Mouse (Mus musculus): ENCODE results near the gene Cep152.

Gene Cep152

DNA sequence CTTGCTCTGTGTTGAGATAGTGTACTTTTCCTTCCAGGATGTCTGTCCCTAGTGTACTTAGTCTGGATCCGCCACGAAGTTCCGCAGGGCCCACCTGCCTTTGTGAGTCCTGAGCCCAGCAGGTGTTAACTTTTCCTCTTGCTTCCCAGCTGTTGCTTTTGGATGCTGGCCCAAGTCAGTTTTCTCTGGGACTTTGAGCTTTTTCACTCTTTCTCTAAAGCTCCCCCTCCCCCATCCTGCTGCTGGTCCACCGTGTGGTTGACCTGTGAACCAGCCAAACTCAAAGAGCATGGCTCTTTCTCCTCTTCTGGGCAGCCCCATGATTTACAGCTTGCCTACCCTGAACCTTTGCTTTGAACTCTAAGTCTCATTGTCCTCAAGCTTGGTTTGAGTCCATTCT lies 1.6 kb upstream of the Cep152 start:
- no peak for DNase-seq (ENCODE audit: low spot score)

DNA sequence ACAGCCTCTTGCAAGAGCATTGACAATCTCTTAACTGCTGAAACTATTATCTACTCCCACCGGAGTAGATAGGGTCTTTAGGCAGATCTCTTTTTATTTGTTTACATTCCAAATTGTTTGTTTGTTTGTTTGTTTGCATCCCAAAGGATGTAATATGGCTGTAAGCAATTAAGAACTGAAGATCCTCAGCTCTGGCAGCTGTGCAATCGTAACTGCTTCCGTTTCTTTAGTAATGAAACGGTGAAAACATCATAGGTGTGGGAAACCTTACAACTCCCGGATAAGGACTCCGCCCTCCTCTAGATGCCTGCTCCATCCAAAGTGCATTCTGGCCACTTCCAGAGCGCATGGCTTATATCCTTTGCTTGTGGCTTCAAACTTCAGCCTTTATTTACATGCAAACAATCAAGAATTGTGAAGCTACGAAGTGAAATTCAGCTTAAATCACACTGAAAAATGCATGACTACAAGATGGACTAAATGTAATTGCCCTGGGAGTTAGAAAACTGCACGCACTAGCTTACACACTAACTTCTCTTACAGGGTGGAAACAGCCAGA lies 707 bp downstream of the Cep152 start:
- DNase-seq (ENCODE audit: low spot score) = peak; percentile 1

DNA sequence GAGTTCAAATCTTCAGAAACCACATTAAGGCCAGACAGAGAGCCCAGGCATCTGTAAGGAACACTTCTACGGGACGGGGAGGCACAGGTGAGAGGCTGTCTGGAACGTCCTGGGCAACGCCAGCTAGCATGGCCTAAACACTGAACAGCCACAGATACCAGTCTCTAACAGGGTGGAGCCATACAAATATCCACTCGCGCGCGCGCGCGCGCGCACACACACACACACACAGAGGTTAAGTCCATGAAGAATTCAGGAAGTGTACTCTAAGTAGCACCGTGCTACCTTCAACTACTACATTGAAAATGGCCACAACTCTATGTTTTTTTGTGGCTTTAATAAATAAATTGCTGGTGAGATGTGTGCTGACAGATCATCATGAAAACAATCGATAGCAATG lies 1.7 kb downstream of the Cep152 start:
- peak; percentile 14 for DNase-seq (ENCODE audit: low spot score)

DNA sequence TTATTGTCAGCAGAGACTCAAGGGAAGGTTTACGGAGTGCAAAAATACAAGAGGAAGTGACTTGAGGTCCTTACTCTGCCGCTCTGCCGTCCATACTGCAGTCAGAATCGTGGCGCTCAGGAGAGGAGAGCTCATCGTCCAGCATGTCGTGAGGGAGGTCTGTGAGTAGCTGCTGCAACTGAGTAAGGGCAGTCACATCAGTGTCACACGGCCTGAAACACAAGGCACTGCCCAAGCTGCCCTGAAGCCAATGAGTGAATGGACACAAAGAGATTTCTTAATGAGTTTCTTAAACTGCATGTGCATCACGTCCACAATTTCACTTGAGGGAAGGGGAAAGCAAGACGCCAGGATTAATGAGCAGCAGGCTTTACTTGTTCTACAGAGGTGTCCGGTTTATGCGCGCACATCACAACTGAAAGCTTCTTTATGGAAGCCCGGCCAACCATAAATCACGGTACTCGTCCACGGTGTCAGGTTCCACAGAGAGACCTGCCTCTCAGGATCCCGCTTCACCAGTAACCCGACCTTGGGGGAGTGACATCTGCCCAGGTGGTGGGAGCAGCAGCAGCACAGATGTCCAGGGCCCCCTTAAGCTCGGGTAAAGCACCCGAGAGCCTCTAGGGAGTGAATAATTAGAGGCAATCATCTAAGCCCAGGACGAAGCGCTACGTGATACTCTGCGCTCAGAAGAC lies 4.6 kb downstream of the Cep152 start:
- DNase-seq (ENCODE audit: low spot score) = no peak

DNA sequence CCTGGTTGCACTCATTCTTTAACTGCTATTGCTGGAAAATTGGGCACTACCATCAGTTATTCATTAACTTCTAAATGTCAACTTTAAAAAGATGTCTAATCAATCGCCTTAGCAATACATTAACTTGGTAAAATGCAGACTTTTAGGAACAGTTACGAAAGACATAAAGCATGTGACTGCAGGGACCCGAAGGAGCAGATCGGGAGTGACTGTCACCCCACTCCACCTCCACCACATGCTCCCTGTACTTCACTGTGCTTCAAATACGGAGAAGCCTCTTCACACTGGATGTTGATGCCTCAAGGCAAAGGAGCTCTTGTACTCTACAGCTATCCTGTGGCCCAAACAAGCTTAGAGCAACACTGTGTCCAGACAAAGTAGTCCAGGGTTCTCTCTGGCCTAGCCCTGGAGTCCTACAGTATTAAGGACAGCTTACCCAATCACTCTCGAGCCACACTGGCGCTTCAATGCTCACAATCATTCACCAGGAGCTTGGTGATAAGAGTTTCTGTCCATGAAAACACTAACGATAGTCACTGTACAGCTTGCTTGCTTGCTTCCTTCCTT lies 9.0 kb downstream of the Cep152 start:
- DNase-seq (ENCODE audit: low spot score) = no peak

DNA sequence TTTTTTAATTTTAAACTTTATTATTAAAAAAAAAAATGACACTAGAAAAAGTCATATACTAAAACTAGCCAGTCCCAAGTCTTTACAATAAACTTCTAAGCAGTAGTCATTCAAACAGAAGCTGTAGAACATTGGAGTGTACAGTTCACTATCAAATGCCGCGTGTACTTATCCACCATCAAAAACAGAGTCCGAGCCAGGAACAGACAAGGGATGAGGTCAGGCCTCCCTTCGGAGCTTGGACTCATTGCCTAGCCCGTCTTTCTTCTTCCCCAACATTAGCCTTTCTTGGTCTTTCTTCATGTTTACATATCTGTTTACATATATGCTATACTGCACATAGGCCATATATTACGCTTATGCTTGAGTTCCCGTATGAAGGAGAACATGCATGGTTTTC lies 9.5 kb downstream of the Cep152 start:
- no peak for DNase-seq (ENCODE audit: low spot score)

DNA sequence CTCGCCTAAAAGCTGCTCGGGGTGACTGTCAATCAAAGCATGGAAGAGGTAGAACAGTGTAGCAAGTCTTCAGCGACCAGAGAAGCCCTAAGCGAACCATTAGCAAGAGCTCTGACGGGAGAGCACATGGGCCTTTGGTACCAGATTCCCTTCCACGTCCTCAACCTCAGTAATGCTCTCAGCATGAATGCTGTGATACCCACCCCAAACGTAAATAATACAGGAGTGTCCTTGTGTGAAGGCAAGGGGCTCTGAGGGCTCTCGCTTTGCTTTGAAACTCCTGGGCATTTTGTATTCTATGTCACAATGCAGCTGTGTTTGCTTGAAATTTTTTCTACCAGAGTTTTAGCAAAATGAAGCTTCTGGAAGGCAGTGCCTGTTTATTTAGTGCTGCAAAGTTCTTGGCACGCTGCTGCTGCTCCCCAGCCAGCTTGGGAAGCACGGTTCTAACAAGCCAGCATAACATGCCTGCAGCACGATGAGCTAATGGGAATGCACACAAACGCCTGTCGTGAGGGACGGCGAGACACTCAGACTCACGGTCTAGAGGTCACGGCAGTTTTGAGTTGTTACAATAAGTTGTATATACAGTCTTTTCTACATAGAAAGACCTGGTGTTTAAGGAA lies 18.6 kb downstream of the Cep152 start:
- no peak for DNase-seq (ENCODE audit: low spot score)

DNA sequence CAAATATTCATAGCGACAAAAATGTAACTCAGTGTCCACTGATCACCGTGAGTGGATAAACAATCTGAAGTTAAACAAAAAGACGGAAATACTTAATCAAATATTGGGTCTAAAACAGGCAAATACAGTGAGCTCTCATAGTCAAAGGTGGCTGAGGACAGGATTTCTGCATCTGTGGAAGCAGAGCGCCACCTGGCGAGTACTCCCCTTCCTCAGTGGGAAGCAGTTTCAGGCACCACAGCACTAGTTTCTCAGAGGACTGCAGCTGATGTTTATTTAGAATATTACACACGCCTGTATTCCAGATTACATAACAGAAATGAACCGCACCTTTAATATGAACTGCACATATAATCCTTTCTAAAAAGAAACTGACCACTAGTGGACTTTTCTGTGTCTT lies 20.3 kb downstream of the Cep152 start:
- no peak for DNase-seq (ENCODE audit: low spot score)

DNA sequence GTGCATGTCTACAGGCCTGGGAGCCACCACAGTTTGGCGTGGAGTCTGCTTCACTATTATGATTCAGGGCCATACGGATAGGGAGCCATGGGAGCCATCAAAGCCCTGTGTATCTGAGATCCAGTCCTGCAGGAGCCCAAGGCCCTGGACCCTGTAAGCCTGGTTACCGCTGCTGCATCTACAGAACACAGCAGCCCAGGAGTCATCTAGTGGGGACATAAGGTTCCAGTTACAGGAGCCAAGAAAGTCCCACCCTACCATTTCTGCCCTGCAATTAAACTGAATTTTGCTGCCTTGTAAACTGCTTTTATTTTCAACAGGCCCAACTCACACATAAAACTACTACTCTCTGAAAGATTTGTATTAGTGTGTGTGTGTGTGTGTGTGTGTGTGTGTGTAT lies 21.9 kb downstream of the Cep152 start:
- DNase-seq (ENCODE audit: low spot score) = no peak

DNA sequence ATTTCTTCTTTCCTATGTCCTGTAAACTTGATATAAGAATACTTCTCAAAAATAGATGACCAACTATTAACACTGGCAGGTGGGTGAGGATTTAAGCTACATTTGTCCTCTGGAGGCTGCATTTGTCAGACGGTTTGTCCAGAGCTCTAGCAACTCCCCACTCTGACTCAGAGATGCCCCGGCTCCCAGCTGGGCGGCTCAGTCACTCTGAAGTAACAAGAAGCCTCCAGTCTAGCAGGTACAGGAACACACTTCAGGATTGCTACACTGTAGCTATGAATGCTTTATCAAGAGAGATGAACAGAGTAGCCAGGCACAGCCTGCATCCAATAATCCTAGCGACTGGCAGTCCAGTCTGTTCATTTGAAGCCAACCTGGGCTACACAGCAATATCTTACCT lies 26.0 kb downstream of the Cep152 start:
- DNase-seq (ENCODE audit: low spot score) = no peak

DNA sequence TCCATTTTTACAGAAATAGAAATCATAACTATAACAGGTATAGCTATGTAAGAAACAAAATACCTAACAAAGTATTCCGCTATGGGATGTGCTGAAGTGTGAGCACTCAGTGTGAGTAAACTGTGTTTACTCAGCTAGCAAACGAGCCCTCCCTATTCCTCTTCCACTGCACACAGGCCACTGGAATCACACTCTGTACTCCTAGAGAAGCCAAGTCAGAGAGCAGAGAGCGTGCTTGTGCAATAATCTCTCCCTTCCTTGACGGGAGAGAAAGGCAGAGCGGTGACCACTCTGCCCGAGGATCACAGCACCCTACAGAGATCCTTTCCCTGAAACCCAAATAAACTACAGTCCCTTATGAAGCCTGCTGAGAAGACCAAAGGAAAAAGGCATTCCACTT lies 26.7 kb downstream of the Cep152 start:
- no peak for DNase-seq (ENCODE audit: low spot score)

DNA sequence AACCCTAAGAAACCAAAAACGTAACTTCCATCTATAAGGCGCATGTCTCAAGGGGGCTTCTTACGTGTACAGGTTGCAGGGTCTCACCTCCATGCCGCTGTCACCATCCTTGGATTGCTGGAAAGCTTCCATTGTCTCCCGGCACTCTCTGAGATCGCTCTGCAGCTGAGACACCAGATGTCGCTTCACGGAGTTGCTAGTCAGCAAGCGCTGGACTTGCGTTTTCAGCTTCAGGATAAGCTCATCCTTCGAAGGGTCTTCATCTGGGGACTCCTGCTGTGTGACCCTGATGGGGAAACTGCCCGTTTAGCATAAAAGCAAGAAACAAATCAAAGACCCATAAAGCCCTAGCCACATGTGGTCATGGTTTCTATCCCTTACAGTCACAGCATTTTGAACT lies 30.1 kb downstream of the Cep152 start:
- no peak for DNase-seq (ENCODE audit: low spot score)

DNA sequence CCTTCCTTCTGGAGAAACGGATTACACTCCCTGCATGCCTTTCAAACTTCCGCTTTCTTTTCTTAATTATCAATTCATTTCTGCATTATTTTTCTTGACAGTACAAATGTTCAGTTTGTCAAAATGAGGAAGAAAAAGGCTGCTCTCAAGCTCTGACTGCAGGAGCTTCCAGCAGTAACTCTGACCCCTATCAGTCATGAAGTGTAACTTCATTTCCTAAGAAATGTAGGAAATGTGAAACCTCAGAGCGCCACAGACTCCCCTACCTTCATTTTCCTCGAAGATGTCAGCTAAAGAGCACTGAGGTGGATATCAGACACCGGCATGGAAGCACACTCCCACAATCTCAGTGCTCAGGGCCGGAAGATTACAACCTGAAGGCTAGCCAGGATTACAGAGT lies 30.8 kb downstream of the Cep152 start:
- no peak for DNase-seq (ENCODE audit: low spot score)

DNA sequence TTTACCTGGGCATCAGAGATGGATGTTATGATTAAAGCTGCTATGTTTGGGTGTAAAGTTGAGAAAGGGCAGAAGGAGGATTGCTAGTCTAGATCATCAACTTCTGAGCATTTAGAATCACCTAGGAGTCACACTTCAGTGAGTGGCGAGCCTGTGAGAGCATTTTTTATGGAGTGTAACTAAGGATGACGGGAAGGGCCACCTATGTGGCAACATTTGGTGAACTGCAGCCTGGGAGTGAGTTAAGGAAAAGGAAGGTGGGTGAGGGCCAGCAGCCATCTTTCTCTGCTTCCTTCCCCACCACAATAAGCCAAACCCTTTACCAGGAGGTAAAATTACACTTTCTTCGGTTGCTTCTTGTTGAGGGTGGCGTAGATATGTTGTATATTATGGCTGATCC lies 33.0 kb downstream of the Cep152 start:
- no peak for DNase-seq (ENCODE audit: low spot score)

DNA sequence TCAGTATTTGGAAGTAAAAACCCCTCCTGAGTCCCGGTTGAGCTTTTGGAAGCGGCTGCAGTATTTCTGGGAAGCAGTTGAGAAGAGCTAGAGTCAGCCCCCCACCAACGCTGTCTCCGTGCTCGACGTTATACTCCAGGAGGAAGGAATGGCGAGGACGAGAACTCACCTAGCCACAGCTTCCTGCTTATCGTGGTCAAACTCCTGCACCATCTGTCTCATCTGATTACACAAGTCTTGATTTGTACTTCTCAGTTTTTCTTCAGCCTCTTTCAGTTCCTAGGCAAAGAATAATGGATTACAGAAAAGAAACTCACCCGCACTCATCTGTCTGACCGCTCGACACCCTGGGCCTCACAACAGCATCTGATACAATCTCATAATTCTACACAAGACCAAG lies 35.6 kb downstream of the Cep152 start:
- DNase-seq (ENCODE audit: low spot score) = no peak

DNA sequence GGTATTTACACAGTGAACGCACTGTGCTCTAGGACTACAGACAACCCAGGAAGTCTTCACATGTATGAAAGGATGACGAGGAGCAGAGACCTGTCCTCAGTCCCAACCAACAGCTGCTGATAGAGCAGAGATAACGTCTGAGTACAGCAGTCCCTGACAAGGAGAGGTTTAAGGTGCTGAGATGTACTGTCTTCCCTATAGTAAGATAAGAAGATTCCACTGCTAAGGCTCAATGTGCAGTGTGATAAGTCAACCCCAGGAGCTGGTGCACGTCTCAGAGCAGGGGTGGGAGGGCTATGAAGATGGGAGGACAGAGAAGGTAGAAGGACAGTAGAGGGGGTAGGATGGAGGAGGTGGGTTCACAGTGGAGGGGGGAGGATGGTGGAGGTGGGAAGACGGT lies 43.8 kb downstream of the Cep152 start:
- no peak for DNase-seq (ENCODE audit: low spot score)

DNA sequence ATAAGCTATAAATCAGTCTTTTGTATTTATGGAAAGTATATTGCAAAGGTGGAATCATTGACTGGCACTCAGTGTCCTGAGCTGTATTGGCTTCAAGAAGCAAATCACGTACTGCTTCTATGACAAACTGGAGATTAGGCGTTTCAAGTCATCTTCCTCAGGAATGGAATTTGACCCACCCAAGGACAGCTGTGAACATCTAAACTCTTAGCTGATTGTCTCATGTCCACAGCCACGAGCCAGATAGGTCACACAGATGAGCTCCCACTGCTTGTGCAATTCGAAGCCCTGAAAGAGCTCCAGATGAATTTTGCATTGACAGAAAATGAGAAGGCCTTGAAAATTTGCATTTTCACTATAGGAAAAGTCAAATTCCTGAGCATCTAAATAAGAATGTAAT lies 47.2 kb downstream of the Cep152 start:
- no peak for DNase-seq (ENCODE audit: low spot score)

DNA sequence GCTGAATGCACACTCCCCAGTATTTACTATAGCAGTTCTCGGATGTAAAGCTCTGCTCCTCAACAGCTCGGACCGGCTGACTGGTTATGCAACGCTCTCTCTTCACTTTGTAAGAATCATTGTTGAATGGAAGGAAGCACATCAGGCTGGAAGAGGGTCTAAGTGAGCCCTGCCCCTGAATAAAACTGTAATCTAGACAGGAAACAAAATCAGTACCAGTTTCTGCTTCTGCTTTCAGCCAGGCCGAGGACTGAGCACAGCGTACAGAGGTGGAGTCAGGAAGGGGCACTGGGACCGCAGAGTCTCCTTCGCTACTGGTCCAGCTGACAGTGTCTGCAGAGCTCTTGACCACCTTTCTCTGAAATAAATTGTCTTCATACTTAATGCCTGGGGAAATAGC lies 48.4 kb downstream of the Cep152 start:
- DNase-seq (ENCODE audit: low spot score) = no peak

DNA sequence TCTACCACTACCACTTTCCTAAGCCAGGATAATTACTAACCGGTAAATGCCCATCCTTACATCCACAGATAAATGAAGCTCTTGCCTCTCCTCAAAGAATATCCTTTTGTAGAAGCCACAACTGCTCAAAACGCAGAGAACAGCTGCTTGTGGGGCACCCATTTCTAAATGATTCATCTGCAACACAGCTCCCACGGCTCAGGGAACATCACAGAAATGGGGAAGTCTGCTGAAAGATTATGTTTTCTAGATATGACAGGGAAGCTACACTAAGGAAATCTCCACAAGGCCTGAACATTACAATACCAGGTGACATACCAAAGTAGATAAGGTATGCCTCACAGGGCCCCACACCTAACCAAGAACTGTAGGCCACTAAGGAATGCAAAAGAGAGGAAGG lies 49.1 kb downstream of the Cep152 start:
- no peak for DNase-seq (ENCODE audit: low spot score)

DNA sequence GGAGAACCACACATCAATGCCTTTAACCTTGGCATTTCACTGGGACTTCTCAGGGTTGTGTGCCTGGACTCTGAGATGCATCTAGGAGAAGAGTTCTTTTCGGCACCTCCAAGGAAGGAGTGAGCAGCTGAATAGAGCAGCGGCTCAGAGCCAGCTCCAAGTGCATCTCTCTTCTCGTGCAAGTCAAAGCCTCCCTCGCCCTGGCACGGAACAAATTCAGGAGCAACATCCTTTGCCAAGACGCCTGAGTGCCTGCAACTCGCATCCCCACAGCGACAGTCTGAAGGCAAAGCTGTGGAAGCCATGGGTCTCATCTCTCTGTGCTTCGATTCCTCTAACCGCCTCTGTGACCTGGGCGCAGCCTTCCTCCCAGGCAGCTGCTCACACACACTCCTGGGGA lies 61.0 kb downstream of the Cep152 start:
- no peak for DNase-seq (ENCODE audit: low spot score)

DNA sequence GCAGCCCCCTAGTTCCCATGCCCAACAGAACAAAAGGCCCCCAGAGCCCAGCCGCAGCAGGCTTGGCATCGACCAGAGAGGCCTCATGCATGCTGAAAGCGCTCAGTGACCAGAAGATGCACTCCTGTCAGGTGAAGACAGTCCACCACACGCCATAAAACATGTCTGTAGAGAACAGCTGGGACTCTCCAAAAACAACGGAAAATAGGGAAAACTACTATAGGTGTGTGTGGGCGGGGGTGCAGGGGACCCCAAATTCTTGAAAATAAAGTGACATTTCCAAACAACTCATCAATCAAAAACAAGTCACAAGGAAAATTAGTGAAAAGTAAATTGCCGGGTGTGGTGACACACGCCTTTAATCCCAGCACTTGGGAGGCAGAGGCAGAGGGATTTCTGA lies 62.5 kb downstream of the Cep152 start:
- DNase-seq (ENCODE audit: low spot score) = no peak

DNA sequence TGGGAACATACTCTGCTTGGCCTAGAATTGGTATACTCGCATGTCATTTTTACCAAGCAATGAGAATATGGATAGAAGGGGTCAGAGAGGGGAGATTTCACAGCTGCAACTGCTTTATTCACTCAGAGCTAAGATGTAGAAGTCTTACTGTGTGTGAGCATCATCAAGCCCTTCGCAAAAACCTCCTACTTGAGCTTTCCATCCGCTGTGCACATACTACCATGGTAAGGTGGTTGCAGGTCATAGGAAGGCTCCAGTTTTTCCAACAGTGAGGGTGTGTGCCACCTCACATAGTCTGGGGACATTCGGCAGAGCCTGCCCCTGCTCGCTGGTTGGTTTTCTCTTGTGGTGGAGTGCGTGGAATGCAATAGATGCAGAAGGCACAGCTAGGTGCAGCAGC lies 64.9 kb downstream of the Cep152 start:
- DNase-seq (ENCODE audit: low spot score) = no peak

Measured in spleen, adult 12 weeks (tissue).